Mouse (Mus musculus) CH12.LX (cell line): Measurements from ENCODE around the gene Zfp423.

Experiments
- CHD1 ChIP-seq: IDR thresholded peaks from 2 replicates; pipeline ENCODE4 v1.6.1; 2012; ENCODE audit warnings: low read depth, low read length, improper control_type of control experiment, inconsistent platforms
- CHD2 ChIP-seq: IDR thresholded peaks from 2 replicates; pipeline ENCODE4 v1.6.1; 2011; ENCODE audit warnings: low read length, improper control_type of control experiment
- CTCF ChIP-seq, 2 experiments: IDR thresholded peaks in 1 of 2; conservative IDR thresholded peaks in 1 of 2; 2 replicates each; pipeline ENCODE4 v1.5.1; 2011 to 2012; ENCODE audit warnings: low read depth in 2 of 2, low read length in 2 of 2, improper control_type of control experiment in 1 of 2, inconsistent platforms in 1 of 2, mild to moderate bottlenecking in 1 of 2, moderate library complexity in 1 of 2
- EP300 ChIP-seq: IDR thresholded peaks from 2 replicates; pipeline ENCODE4 v1.6.1; 2011; ENCODE audit warnings: low read length, improper control_type of control experiment
- GABPA ChIP-seq: IDR thresholded peaks from 2 replicates; pipeline ENCODE4 v1.6.1; 2012; ENCODE audit warnings: low read depth, low read length, improper control_type of control experiment, inconsistent platforms; ENCODE audit not compliant: insufficient replicate concordance
- JUND ChIP-seq: conservative IDR thresholded peaks from 2 replicates; pipeline ENCODE4 v1.6.1; 2011; ENCODE audit warnings: low read depth, low read length, improper control_type of control experiment
- NELFE ChIP-seq: IDR thresholded peaks from 2 replicates; pipeline ENCODE4 v1.6.1; 2011; ENCODE audit warnings: low read depth, low read length, improper control_type of control experiment
- PAX5 ChIP-seq: IDR thresholded peaks from 2 replicates; pipeline ENCODE4 v1.6.1; 2012; ENCODE audit warnings: low read length, inconsistent platforms, mixed read lengths
- POLR2A ChIP-seq: IDR thresholded peaks from 2 replicates; pipeline ENCODE4 v1.6.1; 2011; ENCODE audit warnings: low read depth, mild to moderate bottlenecking, improper control_type of control experiment, low read length
- UBTF ChIP-seq: IDR thresholded peaks from 2 replicates; pipeline ENCODE4 v1.6.1; 2012; ENCODE audit warnings: low read depth, mild to moderate bottlenecking, inconsistent platforms, low read length, improper control_type of control experiment, moderate library complexity
- ZC3H11A ChIP-seq: IDR thresholded peaks from 2 replicates; pipeline ENCODE4 v1.6.1; 2012; ENCODE audit warnings: low read depth, mild to moderate bottlenecking, inconsistent platforms, low read length, improper control_type of control experiment

- TF ChIP-seq CTCF (conservative IDR thresholded peaks at IDR 0.05 in 1 of 2, IDR thresholded peaks at IDR 0.05 in 1 of 2; ENCODE audit: low read depth in 2 of 2, low read length in 2 of 2) (no peak), CHD2 (no peak), EP300 (no peak), UBTF (no peak), PAX5 (no peak), POLR2A (no peak), CHD1 (no peak), JUND (no peak), ZC3H11A (no peak), GABPA (no peak), NELFE (no peak)
Measured at GRCm38 (mm10) chr8:87775889-87776288, 183.5 kb downstream of the Zfp423 start.
